Mouse (Mus musculus) activated CD4-positive, CD25-positive, alpha-beta regulatory T cell, adult 4 months (primary cell): ENCODE data around the gene Ddx49. TPM values are rescaled to one million over a fixed set of nuclear protein-coding genes. Genes with fewer than 3 reads are reported as not detected.

ENCODE experiments used
- ATAC-seq: one replicate; pipeline ENCODE4 v1.8.0; 2017
- polyA plus RNA-seq, 2 experiments: library from polyadenylated mRNA; unstranded; fragments of 100-300 nt; shearing (Covaris generic); gene quantifications; one replicate each; pipeline ENCODE4 v1.2.1; 2017

Ddx49 gene
- polyA plus RNA-seq, 2 experiments from 2014 or later, result 44.3 to 46.8 TPM

DNA sequence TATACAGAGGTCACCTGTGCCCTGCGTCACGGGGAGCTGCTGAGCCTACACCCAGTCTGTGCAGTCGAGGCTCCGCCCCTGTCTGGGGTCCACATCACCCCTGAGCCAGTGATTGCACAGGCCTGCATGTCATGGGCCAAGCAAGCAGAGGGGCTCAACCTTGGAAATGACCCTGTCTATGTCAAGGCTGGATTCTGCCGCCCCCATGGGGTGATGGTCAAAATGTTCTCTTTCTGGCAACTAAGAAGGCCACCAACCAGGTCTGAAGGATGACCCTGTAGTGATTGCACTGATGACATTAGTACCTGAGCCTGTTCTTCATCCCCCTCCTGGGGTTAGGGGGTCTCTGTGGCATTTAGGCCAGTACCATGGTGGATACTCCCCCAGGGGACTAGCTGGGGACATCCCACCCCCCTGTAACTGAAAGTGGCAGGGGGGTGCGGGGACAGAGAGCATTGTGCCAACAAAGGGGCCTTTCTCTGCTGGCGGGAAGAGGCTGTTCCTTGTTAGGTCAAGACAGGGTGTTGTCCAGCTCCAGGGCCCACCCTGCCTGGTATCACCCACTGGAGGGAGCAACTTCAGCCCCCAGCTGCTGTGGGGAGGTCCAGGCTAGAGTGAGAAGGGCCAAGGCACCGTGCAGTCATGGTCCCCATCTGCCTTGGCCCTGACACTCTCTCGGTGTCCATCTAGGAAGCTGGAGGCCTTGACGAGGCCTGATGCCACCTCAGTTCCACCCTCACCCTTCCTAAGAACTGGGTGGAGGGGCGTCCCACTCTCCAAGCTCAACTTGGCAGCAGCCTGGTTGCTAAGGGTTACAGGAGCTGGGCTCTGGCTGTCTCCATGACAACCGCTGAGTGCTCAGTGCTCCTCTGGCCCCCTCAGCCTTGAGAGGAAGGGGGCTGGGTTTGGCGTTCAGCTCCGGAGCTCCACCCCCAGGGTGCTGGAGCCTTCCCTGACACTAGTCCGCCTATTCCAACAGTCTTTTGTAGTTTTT is 14.5 kb upstream of the Ddx49 start:
- ATAC-seq, result no peak

- no peak for ATAC-seq
Observed at GRCm38 (mm10) chr8:70315624-70316510, 13.6 kb upstream of the Ddx49 start, which contains the start of gene Cers1. Gene Cers1, plus strand, starts transcription at chr8:70315775.

DNA sequence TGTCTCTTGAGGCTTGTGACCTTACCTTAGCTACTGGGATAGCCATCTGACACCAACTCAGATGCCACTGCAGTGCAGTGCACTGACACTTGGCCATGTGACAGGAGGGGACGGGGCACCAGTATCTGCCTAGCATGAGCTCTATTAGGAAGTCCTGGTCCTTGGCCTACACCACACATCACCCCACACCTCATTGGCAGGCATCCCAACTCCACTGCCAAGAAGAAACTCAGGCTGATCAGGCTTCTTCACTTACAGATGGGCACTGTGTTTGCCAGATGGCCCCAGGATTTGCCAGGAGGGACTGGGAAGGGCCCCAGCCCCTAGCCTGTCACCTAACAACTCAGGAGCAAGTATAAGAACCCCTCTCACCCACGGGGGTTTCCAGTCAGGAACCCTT is 11.1 kb upstream of the Ddx49 start:
- no peak for ATAC-seq

- ATAC-seq, result no peak
Observed at GRCm38 (mm10) chr8:70309311-70309710, 7.0 kb upstream of the Ddx49 start.

- ATAC-seq, result no peak
Observed at GRCm38 (mm10) chr8:70302901-70303300, 612 bp upstream of the Ddx49 start.

DNA sequence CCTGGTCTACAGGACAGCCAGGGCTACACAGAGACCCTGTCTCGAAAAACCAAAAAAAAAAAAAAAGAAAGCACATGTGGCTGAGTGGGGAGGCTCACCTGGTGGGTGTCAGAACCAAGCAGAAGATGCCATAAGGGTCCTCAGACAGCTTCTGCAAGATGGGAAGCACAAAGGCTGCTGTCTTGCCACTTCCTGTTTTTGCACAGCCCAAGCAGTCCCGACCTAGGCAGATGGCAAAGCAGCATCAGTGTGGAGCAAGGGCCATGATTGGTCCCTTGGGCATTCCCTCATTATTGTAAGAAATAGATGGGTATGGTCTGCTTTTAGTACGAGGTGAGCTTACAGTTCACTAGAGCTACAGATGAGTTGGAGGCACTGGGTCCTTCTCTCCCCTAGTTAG is 1.4 kb downstream of the Ddx49 start:
- no peak for ATAC-seq

DNA sequence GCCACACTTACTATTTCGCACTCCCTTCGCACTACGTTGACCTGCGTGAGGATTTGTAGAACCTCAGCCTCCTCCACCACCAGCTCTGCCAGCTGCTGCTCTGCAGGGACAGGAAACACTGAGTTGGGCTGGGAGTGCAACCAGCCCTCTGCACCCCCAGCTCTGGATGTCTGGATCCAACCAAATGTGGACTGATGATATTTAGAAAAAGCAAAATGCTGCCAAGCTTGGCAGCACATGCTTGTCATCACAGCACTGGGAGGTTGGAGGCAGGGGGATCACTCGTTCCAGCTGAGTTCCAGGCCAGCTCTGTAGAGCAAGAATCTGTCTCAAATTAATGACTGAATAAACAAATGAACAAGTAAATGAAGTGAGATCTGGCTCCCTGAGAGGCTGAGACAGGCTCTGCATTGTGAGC is 8.3 kb downstream of the Ddx49 start:
- ATAC-seq, result no peak

DNA sequence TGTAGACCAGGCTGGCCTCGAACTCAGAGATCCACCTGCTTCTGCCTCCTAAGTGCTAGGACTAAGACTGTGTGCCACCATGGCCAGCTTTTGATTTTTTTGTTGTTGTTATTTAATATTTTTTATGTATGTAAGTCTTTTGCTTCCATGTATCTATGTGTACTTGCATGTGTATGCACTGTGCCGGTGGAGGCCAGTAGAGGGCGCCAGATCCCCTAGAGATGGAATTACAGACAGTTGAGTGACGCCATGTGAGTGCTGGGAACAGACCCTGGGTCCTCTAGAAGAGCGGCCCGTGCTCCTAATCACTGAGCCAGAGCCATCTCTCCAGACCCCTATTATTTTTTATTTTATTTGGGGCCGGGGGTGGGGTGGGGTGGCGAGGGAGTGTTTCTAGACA is 15.6 kb downstream of the Ddx49 start:
- no peak for ATAC-seq

DNA sequence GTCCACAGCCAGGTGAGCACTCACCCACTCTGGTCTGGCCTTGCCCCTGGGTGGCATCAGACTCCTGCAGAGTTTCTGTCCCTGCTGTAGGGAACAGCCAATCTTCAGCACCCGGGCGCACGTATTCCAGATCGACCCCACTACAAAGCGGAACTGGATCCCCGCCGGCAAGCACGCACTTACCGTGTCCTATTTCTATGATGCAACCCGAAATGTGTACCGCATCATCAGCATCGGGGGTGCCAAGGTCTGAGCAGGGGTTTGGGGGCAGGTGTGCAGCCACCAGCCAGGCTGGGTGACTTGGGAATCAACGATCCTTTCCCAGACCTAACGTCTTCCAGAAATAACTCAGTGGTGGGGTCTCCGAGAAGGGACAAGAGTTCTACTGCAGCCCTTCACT is 17.0 kb downstream of the Ddx49 start:
- no peak for ATAC-seq

- no peak for ATAC-seq
Observed at GRCm38 (mm10) chr8:70284421-70284820, 17.9 kb downstream of the Ddx49 start.

DNA sequence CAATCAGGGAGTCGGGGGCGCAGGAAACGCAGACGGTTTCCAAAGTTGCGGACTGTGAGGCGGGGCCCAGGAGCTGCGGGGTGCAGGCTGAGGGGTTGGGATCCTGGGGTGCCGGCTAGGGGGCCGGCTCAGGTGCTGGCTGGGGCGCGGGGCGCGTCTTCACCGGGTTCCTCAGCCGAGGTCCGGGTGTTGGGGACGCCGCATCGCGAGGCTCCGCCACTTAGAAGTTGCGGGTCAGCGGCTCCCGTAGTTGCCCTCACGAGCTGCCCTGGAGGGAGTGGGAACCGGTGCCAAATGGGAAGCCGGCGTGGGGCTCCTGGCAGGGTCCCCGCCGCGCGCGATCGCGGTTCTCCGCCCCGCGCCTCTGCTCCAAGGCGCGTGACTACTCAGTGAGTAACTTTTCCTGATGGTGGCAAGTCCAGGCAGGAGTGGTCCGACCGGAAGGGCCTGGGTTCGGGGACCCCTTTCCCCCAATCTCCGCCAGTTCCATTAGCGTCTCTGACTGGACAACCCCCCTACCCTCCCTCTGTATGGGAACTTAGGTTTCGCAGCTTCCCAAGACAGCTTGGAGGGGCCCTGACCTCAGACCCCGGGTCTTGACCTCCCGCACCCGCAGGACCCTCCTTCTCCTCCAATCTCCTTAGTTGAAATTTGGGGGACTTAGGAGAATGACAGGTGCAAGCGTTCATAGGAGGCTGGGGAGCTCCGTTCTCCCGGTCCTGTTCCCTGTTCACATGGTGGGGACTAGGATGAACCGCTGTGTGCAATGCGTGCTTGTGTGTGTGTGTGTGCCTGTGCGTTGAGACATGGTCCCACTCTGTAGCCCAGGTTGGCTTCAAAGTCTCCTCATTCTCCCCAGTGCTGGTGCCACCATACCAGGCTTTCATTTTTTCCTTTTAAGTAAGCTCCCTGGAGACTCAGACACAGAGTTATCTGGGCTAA is 18.9 kb downstream of the Ddx49 start:
- ATAC-seq, result peak; percentile 19

- peak; percentile 63 for ATAC-seq
Observed at GRCm38 (mm10) chr8:70282603-70283135, 19.6 kb downstream of the Ddx49 start, which contains the start of gene Homer3. Gene Homer3, plus strand, starts transcription at chr8:70282827.

- no peak for ATAC-seq
Observed at GRCm38 (mm10) chr8:70281001-70281400, 21.3 kb downstream of the Ddx49 start.

GRCm38 (mm10) chr8:70279266-70279665 is 23.0 kb downstream of the Ddx49 start:
- ATAC-seq, result no peak

DNA sequence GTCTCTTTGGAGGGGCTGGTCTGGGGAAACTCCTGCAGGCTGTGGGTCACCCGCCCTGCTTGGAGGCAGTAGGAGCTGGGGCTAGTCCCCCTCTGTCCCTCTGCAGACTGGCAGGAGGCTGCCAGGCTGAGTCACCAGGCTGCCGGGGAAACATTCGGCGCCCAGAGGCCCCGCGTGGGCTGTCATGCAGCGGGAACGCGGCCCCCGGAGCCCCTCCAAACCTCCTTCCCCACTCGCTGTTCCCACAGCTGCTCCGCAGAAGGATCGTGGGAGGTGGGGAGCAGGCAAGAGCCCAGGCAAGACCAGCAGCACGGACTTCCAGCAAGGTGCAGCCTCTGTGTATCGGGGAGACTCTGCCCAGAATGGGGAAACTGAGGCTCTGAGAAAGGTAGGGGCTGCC is 24.1 kb downstream of the Ddx49 start:
- no peak for ATAC-seq

GRCm38 (mm10) chr8:70276476-70276875 is 25.8 kb downstream of the Ddx49 start:
- no peak for ATAC-seq

DNA sequence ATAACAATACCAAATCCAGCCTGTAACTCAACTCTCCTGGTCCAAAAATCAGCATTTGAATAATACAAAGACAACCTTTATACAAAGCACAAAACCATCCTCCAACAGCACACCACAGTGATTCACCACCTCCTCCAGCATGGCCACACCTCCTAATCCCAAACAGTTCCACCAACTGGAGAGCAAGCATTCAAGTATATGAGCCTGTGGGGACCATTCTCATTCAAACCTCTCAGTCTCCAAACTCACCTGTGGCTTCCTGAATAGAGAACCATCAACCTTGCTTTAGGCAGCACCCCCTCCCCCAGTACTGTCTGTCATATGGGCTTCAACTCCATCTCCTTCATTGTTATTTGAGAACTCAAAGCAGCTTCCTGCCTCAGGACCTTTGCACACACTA is 27.9 kb downstream of the Ddx49 start:
- no peak for ATAC-seq

- no peak for ATAC-seq
Observed at GRCm38 (mm10) chr8:70272949-70273348, 29.3 kb downstream of the Ddx49 start.

GRCm38 (mm10) chr8:70268799-70269565 is 33.3 kb downstream of the Ddx49 start:
- no peak for ATAC-seq

DNA sequence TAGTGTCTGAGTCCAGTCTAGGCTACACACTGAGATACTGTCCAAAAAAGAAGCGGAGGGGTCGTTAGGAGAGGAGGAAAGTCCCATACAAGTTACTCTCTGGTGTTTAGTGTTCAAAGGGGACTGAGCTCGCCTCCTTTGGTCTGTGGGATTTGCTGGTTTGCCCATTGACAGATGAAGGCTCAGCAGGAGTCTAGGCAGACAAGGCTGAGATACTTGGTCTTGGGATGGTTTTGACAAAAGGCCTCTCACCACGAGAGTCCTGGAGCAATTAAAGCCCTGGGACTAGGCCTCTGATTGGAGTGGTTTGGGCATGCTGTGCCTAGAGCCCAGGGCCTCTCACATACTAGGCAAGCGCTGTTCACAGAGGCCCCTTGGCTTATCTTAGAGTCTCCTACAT is 34.0 kb downstream of the Ddx49 start:
- ATAC-seq, result no peak

DNA sequence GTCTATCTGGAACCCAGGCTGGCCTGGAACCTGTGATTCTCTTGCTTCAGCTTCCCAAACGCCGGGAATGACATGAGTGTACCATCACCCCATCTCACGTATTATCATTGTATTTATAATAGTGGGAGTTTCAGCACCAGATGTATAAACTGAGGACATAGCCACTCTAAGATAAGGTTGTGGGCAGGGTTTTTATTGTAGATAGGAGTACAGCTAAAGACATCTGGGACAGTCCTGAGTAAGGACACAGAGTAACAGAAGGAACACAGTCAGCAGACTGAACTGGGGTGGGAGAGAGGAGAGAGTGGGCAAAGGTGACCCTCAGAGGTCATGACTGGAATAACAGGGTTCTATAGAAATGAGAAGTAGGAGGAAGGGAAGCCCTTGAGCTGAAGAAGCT is 34.6 kb downstream of the Ddx49 start:
- ATAC-seq, result no peak
